Mouse (Mus musculus): Measurements from ENCODE around the gene Pxdn. TPM values are rescaled to one million over a fixed set of nuclear protein-coding genes. Genes with fewer than 3 reads are reported as not detected.

Pxdn gene
- polyA plus RNA-seq, 1 experiment from 2014 or later, result 137 TPM

GRCm38 (mm10) chr12:30035841-30036568 is 98.6 kb downstream of the Pxdn start:
- Histone ChIP-seq H3K4me3 (no peak overlapping the region), H3K9me3 (replicated peaks) (no peaks in the 10 kb centered on the region), H3K27ac (no peak overlapping the region), H3K36me3 (no peaks in the 10 kb centered on the region), H3K4me1 (peaks cover 15% of the 10 kb centered on the region; the same call in 1 of the 2 replicates), H3K27me3 (ENCODE audit: low read depth, poor library complexity, severe bottlenecking) (no peaks in the 10 kb centered on the region)
- DNase-seq (ENCODE audit: low spot score), result no peak

GRCm38 (mm10) chr12:30036569-30037055 is 99.2 kb downstream of the Pxdn start:
- Histone ChIP-seq H3K4me1 (peaks cover 15% of the 10 kb centered on the region; the same call in 1 of the 2 replicates), H3K4me3 (no peak overlapping the region), H3K27ac (peak overlapping the region; percentile 30; the same call in 1 of the 2 replicates), H3K27me3 (ENCODE audit: low read depth, poor library complexity, severe bottlenecking) (no peaks in the 10 kb centered on the region), H3K36me3 (no peaks in the 10 kb centered on the region), H3K9me3 (replicated peaks) (no peaks in the 10 kb centered on the region)
- 90% methylated on average over 4 of the region's 4 CpGs for WGBS
- no peak for DNase-seq (ENCODE audit: low spot score)

DNA sequence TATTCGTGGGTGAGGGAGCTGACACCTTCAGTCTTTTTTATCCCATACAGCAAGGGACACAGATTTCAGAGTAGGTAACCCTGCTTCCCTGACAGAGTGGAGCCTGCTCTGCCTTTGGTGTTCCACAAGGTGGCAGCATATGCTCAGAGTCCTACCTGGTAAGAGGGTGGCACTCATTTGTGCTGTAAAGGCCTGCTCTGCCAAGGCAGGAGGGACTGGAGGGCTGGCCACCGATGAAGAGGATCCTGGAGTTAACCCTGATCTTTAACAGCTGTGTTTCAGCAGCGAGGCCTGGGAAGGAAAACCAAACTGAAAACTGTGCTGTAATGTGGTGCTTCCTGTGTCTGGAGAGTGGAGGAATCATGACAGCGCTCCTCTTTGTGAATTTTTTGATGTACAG is 102.2 kb downstream of the Pxdn start:
- WGBS, result 50% methylated on average over 4 of the region's 4 CpGs
- H3K4me3 ChIP-seq, result no peak overlapping the region
- H3K36me3 ChIP-seq, result no peaks in the 10 kb centered on the region
- peak; percentile 43 for DNase-seq (ENCODE audit: low spot score)
- H3K27ac ChIP-seq, result no peak overlapping the region
- peaks cover 23% of the 10 kb centered on the region for H3K4me1 ChIP-seq
- no peaks in the 10 kb centered on the region for H3K9me3 ChIP-seq (replicated peaks)
- no peaks in the 10 kb centered on the region for H3K27me3 ChIP-seq (ENCODE audit: low read depth, poor library complexity, severe bottlenecking)

GRCm38 (mm10) chr12:30040150-30040549 is 102.7 kb downstream of the Pxdn start:
- H3K4me1 ChIP-seq, result peaks cover 23% of the 10 kb centered on the region
- no peaks in the 10 kb centered on the region for H3K27me3 ChIP-seq (ENCODE audit: low read depth, poor library complexity, severe bottlenecking)
- no peak overlapping the region for H3K27ac ChIP-seq
- DNase-seq (ENCODE audit: low spot score), result peak; percentile 60
- WGBS, result 27% methylated on average over 4 of the region's 4 CpGs
- no peaks in the 10 kb centered on the region for H3K36me3 ChIP-seq
- no peaks in the 10 kb centered on the region for H3K9me3 ChIP-seq (replicated peaks)
- no peak overlapping the region for H3K4me3 ChIP-seq

DNA sequence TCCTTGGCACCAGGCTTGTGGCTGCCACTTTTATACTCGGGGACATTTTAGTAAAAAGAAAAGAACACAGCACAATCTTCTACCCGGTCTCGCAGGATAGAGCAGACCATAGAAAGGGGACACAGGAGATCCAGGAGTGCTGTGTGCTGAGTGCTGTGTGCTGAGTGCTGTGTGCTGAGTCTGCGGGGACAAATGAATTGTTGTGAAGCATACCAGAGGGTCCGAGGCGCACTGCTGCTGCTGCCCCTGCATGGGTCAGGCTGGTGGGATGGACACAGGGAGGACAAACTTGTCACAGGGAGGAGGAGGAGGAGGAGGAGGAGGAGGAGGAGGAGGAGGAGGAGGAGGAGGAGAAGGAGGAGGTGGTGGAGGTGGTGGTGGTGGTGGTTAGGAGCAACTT is 111.4 kb downstream of the Pxdn start:
- no peaks in the 10 kb centered on the region for H3K9me3 ChIP-seq (replicated peaks)
- WGBS, result 82% methylated on average over 6 of the region's 6 CpGs
- no peaks in the 10 kb centered on the region for H3K36me3 ChIP-seq
- peaks cover 14% of the 10 kb centered on the region for H3K27me3 ChIP-seq (ENCODE audit: low read depth, poor library complexity, severe bottlenecking)
- no peak for DNase-seq (ENCODE audit: low spot score)
- no peak overlapping the region for H3K4me3 ChIP-seq
- H3K27ac ChIP-seq, result no peak overlapping the region
- H3K4me1 ChIP-seq, result peaks cover 18% of the 10 kb centered on the region

- DNase-seq (ENCODE audit: low spot score), result no peak
- WGBS, result 82% methylated on average over 9 of the region's 9 CpGs
- H3K4me1 ChIP-seq, result peaks cover 18% of the 10 kb centered on the region
These were observed 112.4 kb downstream of the Pxdn start for GRCm38 (mm10) chr12:30049818-30050217.

GRCm38 (mm10) chr12:30050235-30050634 is 112.8 kb downstream of the Pxdn start:
- peak; percentile 69 for DNase-seq (ENCODE audit: low spot score)
- WGBS, result 21% methylated on average over 4 of the region's 4 CpGs
- peaks cover 18% of the 10 kb centered on the region for H3K4me1 ChIP-seq
- no peak overlapping the region for H3K4me3 ChIP-seq
- no peaks in the 10 kb centered on the region for H3K9me3 ChIP-seq (replicated peaks)
- no peaks in the 10 kb centered on the region for H3K36me3 ChIP-seq
- no peak overlapping the region for H3K27ac ChIP-seq
- peaks cover 14% of the 10 kb centered on the region for H3K27me3 ChIP-seq (ENCODE audit: low read depth, poor library complexity, severe bottlenecking)

More at GRCm38 (mm10) chr12:30049818-30050217, 112.4 kb downstream of the Pxdn start:
- H3K9me3 ChIP-seq (replicated peaks), result no peaks in the 10 kb centered on the region
- no peak overlapping the region for H3K27ac ChIP-seq
- H3K4me3 ChIP-seq, result no peak overlapping the region
- H3K36me3 ChIP-seq, result no peaks in the 10 kb centered on the region
- H3K27me3 ChIP-seq (ENCODE audit: low read depth, poor library complexity, severe bottlenecking), result peaks cover 14% of the 10 kb centered on the region

DNA sequence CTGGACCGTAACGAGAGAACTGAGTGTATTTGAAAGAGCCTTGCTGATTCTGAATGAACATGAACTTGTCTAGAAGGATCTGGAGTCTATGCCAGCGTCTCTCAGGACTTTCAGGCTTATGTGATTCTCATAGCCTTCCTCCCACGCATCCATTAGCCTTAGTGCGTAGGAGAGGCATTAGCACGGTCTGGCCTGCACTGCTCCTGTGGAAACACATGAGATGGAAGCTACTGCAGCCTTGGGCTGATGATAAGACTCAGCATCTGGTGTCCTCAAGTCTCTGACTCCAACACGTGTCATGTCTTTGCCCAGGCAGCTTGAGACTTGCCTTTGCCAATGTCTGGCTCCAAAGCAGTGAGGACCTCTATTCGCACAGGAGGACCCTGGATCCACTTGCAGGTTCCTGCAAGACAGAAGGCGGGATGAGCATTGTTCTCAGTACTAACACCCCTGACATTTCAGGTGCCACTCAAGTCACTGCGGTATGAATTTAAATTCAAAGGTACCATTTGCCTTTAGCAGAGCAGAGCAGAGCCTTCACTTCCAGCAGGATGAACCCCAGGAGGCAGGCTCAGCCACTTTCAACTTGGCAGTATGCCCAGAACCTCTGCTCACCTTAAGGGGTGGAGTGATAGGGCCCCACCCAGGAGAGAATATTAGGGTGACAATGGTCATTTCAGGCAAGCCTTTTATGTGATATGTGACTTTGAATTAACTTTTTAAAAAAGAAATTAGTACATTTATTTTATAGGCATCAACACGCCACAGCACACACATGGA is 117.5 kb downstream of the Pxdn start:
- peaks cover 9% of the 10 kb centered on the region for H3K4me1 ChIP-seq
- DNase-seq (ENCODE audit: low spot score), result peak; percentile 7
- no peak overlapping the region for H3K4me3 ChIP-seq
- H3K27me3 ChIP-seq (ENCODE audit: low read depth, poor library complexity, severe bottlenecking), result no peaks in the 10 kb centered on the region
- H3K36me3 ChIP-seq, result no peaks in the 10 kb centered on the region
- H3K9me3 ChIP-seq (replicated peaks), result no peaks in the 10 kb centered on the region
- H3K27ac ChIP-seq, result no peak overlapping the region
- WGBS, result 88% methylated on average over 11 of the region's 11 CpGs

DNA sequence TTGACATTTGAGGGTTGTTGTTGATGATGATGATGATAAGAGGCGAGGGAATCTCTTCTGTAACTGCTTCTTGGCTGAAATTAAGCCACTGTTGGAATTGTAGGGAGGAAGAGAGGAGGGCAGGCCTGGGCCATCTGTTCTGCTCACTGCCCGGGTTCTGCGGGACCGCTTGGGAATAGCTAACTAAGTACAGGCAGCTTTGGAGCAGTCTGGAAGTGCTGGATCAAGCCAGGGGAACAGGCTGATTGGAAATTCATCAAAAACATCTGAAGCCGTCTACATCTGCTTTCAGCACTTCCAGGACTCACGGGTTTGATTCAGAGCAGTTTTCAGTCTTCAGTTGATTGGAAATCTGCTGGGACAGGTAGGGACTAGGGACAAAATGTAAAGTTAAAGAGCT is 120.6 kb downstream of the Pxdn start:
- peak; percentile 35 for DNase-seq (ENCODE audit: low spot score)
- H3K36me3 ChIP-seq, result no peaks in the 10 kb centered on the region
- 32% methylated on average over 6 of the region's 6 CpGs for WGBS
- no peak overlapping the region for H3K4me3 ChIP-seq
- H3K9me3 ChIP-seq (replicated peaks), result no peaks in the 10 kb centered on the region
- no peak overlapping the region for H3K27ac ChIP-seq
- H3K4me1 ChIP-seq, result peaks cover 19% of the 10 kb centered on the region
- no peaks in the 10 kb centered on the region; the same call in 1 of the 2 replicates for H3K27me3 ChIP-seq (ENCODE audit: low read depth, poor library complexity, severe bottlenecking)

DNA sequence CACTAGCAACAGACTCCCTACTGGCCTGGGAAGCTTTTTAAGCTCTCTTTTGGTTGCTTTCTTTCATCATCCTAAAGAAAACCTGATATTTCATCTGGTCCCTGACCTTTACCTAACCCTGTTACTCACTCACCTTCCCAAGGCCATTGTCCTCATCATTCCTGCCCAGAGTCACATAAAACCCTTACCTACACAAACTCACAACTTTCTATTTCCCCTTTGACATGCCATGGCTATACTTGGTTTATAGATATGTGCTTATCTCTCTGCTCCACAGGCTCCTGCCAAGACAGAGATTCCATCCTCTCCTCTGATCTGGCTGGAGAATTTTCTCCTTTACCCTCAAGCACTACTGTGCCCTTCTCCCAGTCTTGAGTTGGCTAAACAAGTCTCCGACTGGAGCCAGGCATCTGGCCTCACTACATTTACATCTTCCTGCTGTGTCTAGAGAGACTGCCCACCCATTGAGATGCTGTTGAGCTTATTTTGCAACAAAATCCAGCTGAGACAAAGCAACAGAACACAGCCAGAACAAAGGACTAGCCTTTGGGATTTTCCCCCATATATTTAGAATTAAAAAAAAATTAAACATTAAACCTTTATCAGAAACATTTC is 124.2 kb downstream of the Pxdn start:
- Histone ChIP-seq H3K27me3 (ENCODE audit: low read depth, poor library complexity, severe bottlenecking) (no peaks in the 10 kb centered on the region; the same call in 1 of the 2 replicates), H3K27ac (no peak overlapping the region), H3K4me1 (peaks cover 19% of the 10 kb centered on the region), H3K9me3 (replicated peaks) (no peaks in the 10 kb centered on the region), H3K36me3 (no peaks in the 10 kb centered on the region), H3K4me3 (no peak overlapping the region)
- 23% methylated on average over 1 of the region's 1 CpGs for WGBS
- DNase-seq (ENCODE audit: low spot score), result peak; percentile 22

GRCm38 (mm10) chr12:30062118-30062505 is 124.7 kb downstream of the Pxdn start:
- H3K27me3 ChIP-seq (ENCODE audit: low read depth, poor library complexity, severe bottlenecking), result no peaks in the 10 kb centered on the region; the same call in 1 of the 2 replicates
- no peak overlapping the region for H3K27ac ChIP-seq
- no peak overlapping the region for H3K4me3 ChIP-seq
- WGBS, result 38% methylated on average over 6 of the region's 6 CpGs
- no peaks in the 10 kb centered on the region for H3K36me3 ChIP-seq
- H3K4me1 ChIP-seq, result peaks cover 19% of the 10 kb centered on the region
- DNase-seq (ENCODE audit: low spot score), result no peak
- no peaks in the 10 kb centered on the region for H3K9me3 ChIP-seq (replicated peaks)

All from limb, embryonic 10.5 days (tissue).